Mouse (Mus musculus) thymus, postnatal 4 days (tissue): ENCODE results near the gene Gpr25.
A peak's percentile ranks its signal among the peaks of the same experiment; 100 is the strongest.

Experiments used
- DNase-seq: peaks from one replicate; pipeline ENCODE4 v3.0.0; 2021

Gpr25 gene

DNA sequence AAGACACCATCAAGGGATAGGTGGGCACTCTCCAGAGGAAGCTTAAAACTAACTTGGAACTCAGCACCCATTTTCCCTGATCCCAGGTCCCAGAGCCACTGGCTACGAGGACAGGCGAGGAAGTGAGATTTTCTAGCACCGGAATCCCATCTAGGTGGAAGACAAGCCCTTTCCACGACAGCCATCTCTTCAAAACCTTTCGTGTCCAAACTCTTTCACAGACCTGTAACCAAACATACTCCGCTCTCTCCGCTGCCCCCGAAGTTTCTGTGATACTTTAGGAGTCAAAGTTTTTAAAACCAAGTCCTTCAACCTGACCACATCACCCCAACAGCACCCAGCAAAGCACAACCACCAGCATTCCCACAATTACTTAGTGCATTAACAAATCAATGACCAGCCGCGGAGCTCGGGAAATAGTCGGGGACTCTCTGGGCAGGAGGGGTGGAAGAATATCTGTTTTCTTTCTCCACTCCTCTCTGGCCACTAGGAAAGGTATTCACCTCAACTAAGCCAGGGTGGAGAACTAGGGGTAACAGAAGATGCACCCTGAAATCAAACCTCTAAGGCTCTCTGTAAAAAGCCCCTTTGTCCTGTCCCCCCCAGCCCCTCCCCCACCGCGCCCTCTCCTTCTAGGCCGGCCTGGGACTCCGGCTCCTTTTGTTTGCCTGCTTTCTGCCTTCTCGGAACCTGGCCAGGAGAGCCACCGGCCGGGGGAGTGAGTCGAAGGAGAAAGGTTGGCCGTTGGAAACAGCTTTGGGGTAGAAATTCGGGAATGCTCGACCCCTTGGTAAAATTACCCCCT is 27.5 kb downstream of the Gpr25 start:
- no peak for DNase-seq

DNA sequence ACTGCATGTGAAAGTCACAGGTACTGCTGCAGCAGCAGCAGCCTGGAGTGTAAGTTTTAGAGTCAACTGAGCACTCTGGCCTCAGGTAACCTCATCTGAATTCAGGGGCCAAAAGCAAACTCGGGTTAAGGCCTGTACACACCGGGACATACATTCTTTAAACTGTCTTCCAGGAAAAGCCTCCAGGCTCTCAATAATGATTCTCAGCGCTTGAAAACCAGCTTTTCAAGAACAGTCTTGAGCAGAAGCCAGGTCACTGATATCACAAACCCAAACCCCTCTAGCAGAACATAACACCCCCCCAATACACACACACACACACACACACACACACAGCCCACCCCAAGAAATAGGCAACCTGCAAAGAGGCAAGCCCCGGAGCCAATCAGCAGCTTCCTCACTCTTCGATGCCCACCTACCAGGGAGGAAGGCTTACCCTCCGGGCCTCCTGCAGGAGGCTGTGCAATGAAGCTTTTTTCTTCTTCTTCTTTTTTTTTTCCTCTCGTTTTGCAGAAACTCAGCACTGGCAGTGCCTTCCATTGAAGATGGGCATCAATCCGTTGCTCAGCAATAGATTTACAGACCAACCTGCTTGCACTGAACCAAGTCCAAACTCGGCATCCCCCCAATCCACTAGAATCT is 28.3 kb downstream of the Gpr25 start:
- peak; percentile 49 for DNase-seq

DNA sequence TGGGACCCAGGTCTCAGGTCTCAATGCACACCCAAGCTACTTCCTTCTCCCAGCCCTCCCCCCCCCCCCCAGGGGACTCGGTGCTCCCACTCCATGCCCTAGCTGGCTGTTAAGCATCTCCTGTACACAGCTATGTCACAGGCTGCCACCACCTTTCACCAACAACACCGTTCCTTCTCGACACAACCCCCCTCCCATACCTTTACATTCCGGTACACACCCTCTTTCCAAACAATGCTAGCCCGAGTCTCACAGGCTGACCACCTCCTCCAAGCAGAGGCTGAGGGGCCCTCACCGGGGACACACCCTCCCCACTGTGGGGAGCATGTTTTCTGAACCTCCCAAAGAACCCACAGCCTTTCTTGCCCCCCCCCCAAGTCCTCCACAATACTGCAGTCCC is 29.1 kb downstream of the Gpr25 start:
- no peak for DNase-seq

DNA sequence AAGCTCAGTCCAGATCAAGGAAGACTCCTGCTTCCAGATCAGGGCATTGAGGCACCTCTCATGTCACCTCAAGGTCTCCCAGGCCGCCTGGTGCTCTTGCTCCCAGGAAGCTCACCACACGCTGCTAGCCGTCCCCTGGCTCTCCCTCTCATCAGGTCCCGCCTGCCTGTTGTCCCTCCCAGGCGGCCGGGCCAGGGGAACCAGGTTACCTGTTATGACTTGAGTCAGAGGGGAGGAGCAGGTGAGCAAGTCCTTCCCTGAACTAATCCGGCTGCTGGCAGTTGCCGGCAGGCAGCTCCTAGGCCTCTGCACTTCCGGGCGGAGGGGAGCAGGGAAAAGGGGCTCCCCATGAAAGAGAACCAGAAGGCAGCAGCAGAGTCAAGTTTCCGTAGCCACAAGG is 30.5 kb downstream of the Gpr25 start:
- DNase-seq = no peak

DNA sequence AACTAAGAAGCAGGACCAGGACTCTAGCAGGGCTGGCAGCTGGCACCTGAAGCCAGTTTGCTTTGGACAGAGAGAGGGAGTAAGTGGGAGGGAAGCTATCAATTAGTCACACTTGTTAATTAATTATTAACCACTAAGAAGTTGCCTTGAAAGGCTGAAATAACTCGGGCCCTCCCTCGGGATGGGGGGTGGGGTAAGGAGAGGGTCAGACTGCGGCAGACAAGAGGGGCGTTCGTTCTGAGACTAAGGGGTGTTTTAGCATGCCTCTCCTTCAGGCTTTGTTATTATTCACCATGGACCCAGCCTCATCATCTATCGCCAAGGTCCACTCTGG is 31.7 kb downstream of the Gpr25 start:
- DNase-seq = no peak

DNA sequence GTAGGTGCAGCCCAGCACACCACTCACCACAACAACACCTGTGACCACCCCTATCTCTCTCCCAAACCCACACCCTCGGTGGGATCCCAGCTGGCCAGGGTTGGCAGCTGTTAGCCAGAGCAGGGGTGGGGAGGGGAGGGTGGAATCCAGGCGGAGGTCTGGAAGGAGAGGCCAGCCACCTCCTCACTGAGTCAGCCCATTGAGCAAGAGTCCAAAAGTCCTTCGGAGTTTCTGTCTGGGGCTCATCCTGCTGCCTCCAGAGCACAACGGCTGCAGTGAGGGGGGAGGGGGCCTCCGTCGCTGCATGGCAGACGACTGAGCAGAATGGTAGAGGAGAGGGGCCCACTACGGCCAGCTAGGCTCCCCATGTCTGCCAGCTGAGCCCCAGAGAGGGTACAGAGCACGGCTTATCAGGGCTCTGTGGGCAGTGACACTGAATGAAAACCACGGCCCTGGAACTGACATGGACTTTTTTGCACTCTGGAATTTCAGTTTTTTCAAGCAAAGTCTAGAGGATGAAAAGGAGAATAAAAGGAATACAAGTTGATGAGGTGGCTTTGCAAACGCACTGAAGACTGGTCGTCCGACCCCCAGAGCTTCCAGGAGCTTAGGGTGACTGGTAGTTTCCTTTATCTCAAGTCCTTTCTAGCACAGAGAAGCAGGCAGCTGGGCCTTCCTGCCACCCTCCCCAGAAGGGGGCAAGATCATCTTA is 32.2 kb downstream of the Gpr25 start:
- peak; percentile 53 for DNase-seq

DNA sequence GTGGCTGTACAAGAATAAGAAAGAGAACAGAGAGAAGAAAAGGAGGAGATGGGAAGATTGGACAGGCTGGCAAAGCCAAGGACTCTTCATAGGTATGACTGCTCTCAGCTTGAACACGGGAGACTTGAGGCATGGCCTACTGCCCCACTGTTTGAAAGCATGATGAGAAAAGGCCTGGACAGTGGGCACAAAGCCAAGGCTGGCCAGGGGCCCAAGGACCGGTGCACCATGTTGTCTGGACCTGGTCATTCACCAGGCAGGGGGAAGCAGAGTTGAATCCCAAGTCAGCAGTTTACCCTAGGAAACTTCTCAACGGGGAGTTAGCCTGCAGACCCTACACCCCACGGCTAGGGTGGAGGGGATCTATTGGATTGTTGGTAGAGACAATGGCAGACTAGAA is 32.8 kb downstream of the Gpr25 start:
- no peak for DNase-seq

DNA sequence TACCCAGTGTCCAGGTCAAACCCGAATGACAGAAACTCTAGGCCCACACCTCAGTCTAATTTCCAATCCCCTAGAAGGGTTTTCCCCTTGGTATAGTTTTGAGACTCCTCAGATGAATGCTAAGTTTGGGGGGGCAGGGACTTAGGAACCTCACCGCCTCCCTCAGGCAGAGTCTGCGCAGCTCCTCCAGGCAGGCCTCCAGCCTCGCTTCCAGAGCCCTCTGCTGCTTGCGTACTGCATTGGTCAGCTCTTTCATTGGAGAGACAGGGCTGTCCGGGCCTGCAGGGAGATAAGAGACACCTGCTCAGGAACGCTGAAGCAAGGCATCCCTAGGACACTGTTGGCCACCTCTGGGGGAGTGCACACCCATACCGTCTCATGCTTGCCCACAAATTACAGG is 34.0 kb downstream of the Gpr25 start:
- no peak for DNase-seq

DNA sequence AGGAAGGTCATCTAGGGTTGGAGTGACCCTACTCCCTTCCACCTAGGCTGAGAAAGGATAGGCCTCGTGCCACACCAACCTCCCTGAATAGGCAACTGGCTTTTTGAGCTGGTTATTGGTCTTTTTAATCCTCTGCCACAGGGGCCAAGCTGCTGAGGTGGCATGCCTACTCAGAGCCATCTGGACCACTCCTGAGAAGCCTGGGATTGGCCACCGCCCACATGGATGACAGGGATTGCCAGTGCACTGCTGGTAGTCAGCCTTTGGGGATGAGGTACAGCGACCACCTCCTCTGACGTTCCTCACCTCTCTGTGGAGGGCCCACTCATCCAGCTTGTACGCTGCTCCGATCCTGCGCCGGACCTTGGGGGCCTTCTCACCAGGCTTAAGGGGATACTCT is 34.8 kb downstream of the Gpr25 start:
- no peak for DNase-seq

DNA sequence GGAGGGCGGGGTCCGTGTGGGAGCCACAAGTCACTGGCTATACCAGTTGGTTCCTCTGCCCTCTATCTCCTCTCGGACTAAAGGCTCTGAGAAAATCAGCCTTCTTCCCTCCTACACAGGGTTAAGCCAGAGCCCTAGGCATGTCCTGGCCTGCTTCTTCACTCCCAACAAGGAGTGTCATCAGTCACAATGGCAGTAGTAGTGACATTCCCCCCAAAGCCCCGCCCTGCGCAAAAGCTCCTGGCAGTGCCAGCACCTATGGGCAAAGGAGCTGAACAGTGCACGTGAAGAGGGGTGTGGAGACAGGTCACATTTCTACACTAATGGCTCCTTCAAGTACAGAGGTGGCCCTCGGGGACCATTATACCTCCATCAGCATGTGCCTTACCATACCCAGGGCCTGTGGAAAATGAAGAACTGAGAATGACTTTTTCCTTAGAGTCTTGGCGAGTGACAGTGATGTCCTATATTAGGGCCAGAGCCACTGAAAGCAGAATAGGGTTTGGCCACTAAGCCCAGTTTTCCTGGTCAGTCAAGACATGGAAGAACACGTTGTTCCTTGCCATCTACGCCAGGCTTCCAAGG is 36.8 kb downstream of the Gpr25 start:
- no peak for DNase-seq

DNA sequence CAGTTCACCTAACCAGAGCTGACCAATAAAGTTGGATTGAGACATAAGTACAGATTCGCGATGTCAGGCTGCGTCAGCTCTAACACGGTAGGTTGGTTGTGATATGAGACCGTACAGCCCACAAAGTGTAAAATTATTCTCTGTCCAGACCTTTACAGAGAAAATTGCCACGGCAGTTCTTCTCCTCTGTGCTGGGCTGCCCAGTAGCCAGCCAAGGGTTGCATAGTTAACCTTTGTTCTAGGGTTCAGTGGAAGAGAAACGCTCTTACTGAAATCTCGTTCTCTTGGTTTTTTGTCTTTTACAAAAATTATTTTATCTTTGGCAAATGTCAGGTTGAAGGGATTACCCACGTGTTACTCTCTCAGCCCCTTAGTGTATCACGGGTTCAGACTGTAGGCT is 38.3 kb downstream of the Gpr25 start:
- no peak for DNase-seq

DNA sequence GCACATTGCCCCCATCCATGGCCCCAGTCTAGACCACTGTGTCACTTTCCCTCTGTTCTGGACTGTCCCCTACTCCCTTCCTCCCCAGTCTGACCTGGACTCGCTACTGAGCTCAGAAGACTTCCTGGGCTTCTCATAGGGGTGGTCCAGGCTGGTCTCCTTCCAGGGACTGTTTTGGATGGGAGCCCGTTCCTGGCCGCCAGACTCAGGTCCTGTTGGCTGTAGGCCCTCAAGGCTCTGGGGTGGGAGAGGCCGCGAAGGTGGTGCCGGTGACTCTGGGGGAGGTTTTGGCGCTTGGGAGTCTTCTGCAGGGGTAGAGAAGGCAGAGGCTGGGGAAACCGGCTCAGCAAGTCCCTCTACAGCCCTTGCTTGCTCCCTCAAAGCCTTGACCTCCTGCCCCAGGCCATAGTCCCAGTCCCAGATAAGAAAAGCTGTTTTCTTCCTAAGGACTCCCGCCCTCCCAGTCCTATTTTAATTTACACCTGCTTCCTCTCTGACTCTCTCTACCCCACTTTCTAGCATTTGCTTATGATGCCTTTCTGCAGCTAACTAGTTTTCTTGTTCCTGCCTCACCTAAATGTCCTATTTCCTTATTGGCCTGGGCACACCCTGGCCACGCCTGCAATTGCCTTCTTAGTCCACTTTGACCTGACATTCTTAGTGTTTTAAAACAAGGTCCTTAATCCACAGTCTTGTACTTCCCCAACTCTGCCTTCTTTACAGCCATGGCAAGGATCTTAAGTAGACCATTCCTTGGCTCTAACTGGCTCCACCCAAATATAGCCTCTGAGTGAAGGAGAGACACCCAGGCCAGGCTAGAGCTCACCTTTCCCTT is 40.4 kb downstream of the Gpr25 start:
- DNase-seq = no peak

DNA sequence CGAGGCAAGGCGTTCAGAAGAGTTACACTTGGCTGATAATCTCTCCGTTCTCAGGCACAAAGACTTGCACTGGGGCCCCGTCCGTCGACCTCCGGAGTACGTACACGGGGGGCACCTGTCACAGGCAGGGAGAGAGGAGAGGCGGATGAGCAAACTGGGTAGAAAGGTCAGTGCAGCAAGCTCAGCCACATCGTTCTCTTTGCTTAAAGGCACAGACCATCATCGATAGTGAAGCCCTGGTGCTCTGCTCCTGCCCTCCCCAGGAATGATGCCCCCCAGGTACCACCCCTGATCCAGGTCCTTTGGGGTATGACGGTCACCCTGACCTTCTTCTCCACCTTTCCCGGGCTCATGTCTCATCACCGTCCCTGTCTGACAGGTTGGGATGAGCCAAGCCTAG is 46.4 kb downstream of the Gpr25 start:
- no peak for DNase-seq

DNA sequence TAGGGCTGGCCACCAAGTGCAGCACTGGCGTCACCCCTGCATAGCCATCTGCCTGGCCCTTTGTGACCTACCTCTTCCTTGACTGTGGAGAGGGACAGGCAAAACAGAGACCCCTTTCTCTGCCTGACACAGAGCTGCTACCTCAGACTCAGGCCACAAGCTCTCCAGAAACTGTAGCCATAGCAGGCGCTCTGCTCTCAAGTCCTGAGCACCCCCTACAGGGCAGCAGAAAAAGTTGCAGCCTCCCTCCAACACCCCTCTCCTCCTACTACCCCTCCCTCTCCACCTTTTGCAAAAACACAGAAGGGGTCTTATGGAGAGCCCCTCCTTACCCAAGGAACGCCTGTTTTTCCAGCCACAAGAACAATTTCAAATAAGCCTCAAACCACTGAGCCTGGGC is 47.9 kb downstream of the Gpr25 start, which contains the start of gene Mroh3:
Gene Mroh3 (minus strand): TSS at position 26 of the 400 bp plus-strand sequence.
- DNase-seq = peak; percentile 76
